Mouse (Mus musculus) ES-E14 (cell line): ENCODE data around the gene Bag6.

Experiments used
- CHD2 ChIP-seq: IDR thresholded peaks from 2 replicates; pipeline ENCODE4 v1.6.1; 2014; ENCODE audit warnings: mild to moderate bottlenecking, low read depth, low read length, inconsistent platforms
- MAFK ChIP-seq: IDR thresholded peaks from 2 replicates; pipeline ENCODE4 v1.6.1; 2014; ENCODE audit warnings: mild to moderate bottlenecking, low read depth, low read length, inconsistent platforms; ENCODE audit not compliant: insufficient read depth
- ZC3H11A ChIP-seq: IDR thresholded peaks from 2 replicates; pipeline ENCODE4 v1.6.1; 2012; ENCODE audit warnings: low read depth, mild to moderate bottlenecking, inconsistent platforms, low read length, borderline replicate concordance

DNA sequence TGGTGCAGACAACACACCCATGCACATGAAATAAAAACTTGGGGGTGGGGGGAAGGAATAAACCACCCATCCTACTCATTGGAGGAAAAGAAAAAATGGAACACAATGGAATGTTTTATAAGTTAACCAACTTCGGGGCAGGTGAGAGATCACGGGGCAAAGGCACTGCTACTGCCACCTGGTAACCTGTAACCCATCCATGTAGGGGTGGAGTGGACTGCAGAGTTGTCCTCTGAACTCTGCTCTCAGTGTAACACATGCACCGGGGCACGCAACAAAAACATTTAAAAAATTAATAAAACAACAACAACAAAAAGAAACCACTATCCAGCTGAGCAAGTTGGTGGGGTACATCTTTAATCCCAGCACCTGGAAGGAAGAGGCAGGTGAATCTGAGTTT lies 17.1 kb downstream of the Bag6 start:
- TF ChIP-seq CHD2 = no peak
- no peak for TF ChIP-seq ZC3H11A
- TF ChIP-seq MAFK = no peak
